6 mouse cellular contexts compared by ENCODE assay signal in the genomic region with DNA sequence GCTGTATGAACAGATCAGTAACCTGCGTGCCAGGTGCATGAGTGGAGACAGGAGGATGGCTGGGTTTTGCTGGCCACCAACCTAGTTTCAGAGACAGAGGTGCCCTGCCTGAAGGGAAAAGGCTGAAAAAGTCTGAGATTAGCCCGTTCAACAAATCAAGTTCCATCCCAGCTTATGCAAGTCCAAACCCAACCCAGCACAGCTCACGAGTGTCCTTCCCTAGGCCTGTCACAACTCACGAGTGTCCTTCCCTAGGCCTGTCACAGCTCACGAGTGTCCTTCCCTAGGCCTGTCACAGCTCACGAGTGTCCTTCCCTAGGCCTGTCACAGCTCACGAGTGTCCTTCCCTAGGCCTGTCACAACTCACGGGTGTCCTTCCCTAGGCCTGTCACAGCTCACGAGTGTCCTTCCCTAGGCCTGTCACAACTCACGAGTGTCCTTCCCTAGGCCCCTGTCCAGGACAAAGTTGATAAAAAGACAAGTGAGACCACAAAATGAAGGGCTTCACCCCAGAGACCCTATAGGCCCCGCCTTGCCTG. TPM values are rescaled to one million over a fixed set of nuclear protein-coding genes. Genes with fewer than 3 reads are reported as not detected.
"Had no signal": no experiment of that assay in that cellular context is flagged by ENCODE, and none has a peak within 500 bp of the region (broad histone marks: within the 10 kb centered on the region; RNA-seq: fewer than 3 reads in every experiment).

No protein-coding gene starts in this region.

RNA-seq across cellular contexts. Expression of a gene that starts 30.4 kb away (rescaled TPM):
- total RNA-seq: liver, adult 2 months; megakaryocyte progenitor cell, adult 5-6 weeks; megakaryocyte-erythroid progenitor cell, adult 5-6 weeks; neutrophil, adult 5-6 weeks had no signal
- polyA plus RNA-seq: liver, adult 2 months; liver, embryonic 16.5 days; lung, adult 2 months had no signal

RNA-seq across cellular contexts. Expression of a gene that starts 41.1 kb away (rescaled TPM):
- total RNA-seq: neutrophil, adult 5-6 weeks had no signal
